In the genomic region with DNA sequence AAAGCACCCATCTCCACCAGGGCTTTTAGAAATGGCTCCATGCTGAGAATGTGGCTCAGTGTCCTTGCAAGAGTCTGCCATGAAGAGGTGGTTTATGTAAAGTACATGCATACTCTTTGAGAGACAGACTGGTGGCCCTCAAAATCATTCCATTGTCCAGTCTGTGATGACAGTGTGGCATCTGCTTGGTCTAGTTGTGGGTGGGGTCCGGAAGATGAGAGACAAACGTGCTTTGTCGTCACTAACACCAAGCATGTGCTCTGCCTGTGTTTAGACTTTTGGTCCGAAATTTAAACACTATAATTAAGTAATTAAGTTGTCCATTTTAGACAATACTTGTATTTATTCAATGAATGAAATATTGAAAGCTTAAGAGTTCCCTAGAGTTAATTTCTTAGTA, we compare ENCODE assay signal across 25 mouse cellular contexts.
"Had no signal": no experiment of that assay in that cellular context is flagged by ENCODE, and none has a peak within 500 bp of the region (broad histone marks: within the 10 kb centered on the region; RNA-seq: fewer than 3 reads in every experiment).

No protein-coding gene starts in this region.

- H3K4me1 ChIP-seq: heart, embryonic 13.5 days; heart, embryonic 15.5 days; hindbrain, embryonic 13.5 days; hindbrain, embryonic 15.5 days; limb, embryonic 10.5 days; limb, embryonic 12.5 days; liver, embryonic 13.5 days; liver, embryonic 15.5 days had no signal

- H3K27ac ChIP-seq: heart, adult 2 months; heart, embryonic 13.5 days; heart, embryonic 15.5 days; hindbrain, embryonic 13.5 days; hindbrain, embryonic 15.5 days; layer of hippocampus, adult 2 months; left cerebral cortex, adult 2 months; limb, embryonic 10.5 days; limb, embryonic 12.5 days; liver, embryonic 13.5 days; liver, embryonic 15.5 days had no signal

- DNase-seq: gastrocnemius, postnatal 14 days; gastrocnemius, postnatal 36 days; heart, adult 11 months; heart, adult 2 months; heart, postnatal 14 days; heart, postnatal 36 days; kidney, adult 18-20 months; kidney, adult 8-10 months; kidney, postnatal 10 days; kidney, postnatal 25 days; kidney, postnatal 4 days; liver; liver, embryonic 13.5 days had no signal

- H3K9me3 ChIP-seq: heart, embryonic 13.5 days; heart, embryonic 15.5 days; hindbrain, embryonic 13.5 days; hindbrain, embryonic 15.5 days; limb, embryonic 10.5 days; limb, embryonic 12.5 days; liver, embryonic 13.5 days; liver, embryonic 15.5 days had no signal

- H3K4me2 ChIP-seq: heart, embryonic 11.5 days; heart, embryonic 13.5 days; heart, embryonic 15.5 days; hindbrain, embryonic 13.5 days; hindbrain, embryonic 15.5 days; limb, embryonic 12.5 days; liver, embryonic 11.5 days; liver, embryonic 13.5 days; liver, embryonic 15.5 days had no signal

- ATAC-seq: intestine, embryonic 16.5 days had no signal

- H3K9ac ChIP-seq: heart, embryonic 13.5 days; heart, embryonic 15.5 days; hindbrain, embryonic 13.5 days; hindbrain, embryonic 15.5 days; limb, embryonic 12.5 days; liver, embryonic 13.5 days; liver, embryonic 15.5 days had no signal

- H3K27me3 ChIP-seq: heart, embryonic 13.5 days; heart, embryonic 15.5 days; hindbrain, embryonic 13.5 days; hindbrain, embryonic 15.5 days; limb, embryonic 12.5 days; liver, embryonic 13.5 days; liver, embryonic 15.5 days had no signal

- H3K4me3 ChIP-seq: heart, adult 2 months; heart, embryonic 13.5 days; heart, embryonic 15.5 days; hindbrain, embryonic 13.5 days; hindbrain, embryonic 15.5 days; layer of hippocampus, adult 2 months; left cerebral cortex, adult 2 months; limb, embryonic 10.5 days; limb, embryonic 12.5 days; liver, embryonic 13.5 days; liver, embryonic 15.5 days had no signal
